Mouse (Mus musculus): ENCODE results near the gene Nomo1.

GRCm38 (mm10) chr7:46113435-46113834, 79.9 kb downstream of the Nomo1 start:
- TF ChIP-seq POLR2A (IDR thresholded peaks at IDR 0.05; ENCODE audit: low read depth, low read length) = no peak
- no peak for TF ChIP-seq CTCF (IDR thresholded peaks at IDR 0.05; ENCODE audit: borderline replicate concordance, insufficient read depth, low read length)
